Mouse (Mus musculus) megakaryocyte, embryonic 14.5 days (primary cell): ENCODE results near the gene Kiss1r. TPM values are rescaled to one million over a fixed set of nuclear protein-coding genes. Genes with fewer than 3 reads are reported as not detected.
A peak's percentile ranks its signal among the peaks of the same experiment; 100 is the strongest.

Experiments used
- H3K27me3 ChIP-seq: replicated peaks from 2 replicates; pipeline ENCODE3; 2012; ENCODE audit warnings: inconsistent platforms
- H3K36me3 ChIP-seq: replicated peaks from 2 replicates; pipeline ENCODE3; 2012; ENCODE audit warnings: low read length, inconsistent platforms, mixed read lengths
- H3K4me1 ChIP-seq: 2 replicates; pipeline ENCODE4 v1.6.1; 2012; ENCODE audit warnings: inconsistent platforms
- H3K4me3 ChIP-seq: replicated peaks from 2 replicates; pipeline ENCODE3; 2012; ENCODE audit warnings: moderate library complexity, mild to moderate bottlenecking, inconsistent platforms
- H3K9me3 ChIP-seq: 2 replicates; pipeline ENCODE4 v1.6.1; 2012; ENCODE audit warnings: inconsistent platforms
- FLI1 ChIP-seq: IDR thresholded peaks from 2 replicates; pipeline ENCODE4 v1.6.1; 2012; ENCODE audit warnings: low read length, inconsistent platforms, mixed read lengths
- GATA1 ChIP-seq: IDR thresholded peaks from 3 replicates; pipeline ENCODE4 v1.6.1; 2012; ENCODE audit warnings: mixed read lengths, low read length, inconsistent platforms, borderline replicate concordance
- polyA plus RNA-seq: library from polyadenylated mRNA; stranded (reverse); fragments of >175 nt; gene quantifications from 2 replicates; pipeline ENCODE4 v1.2.3, GENCODE M21; 2012; ENCODE audit warnings: low replicate concordance; ENCODE audit not compliant: insufficient read depth

The Kiss1r gene
- polyA plus RNA-seq, 1 experiment: 4.5 TPM

DNA sequence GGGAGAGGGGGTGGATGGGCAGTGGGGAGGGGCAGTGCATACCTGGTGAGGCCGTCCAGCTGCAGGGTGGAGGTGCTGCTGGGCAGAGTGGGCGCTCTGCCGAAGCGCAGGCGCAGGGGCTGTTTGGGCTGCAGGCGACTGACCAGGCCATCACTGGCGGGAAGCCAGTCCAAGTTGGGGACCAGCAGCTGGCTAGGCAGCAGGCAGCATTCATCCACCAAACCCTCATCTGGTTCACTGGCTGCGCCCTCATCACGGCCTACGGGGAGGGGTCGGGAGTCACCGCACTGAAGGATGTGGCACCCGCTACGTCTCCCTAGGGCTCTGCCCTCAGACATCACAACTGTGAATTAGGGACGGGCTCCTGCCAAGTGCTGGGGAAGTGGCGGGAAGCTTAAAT lies 20.5 kb upstream of the Kiss1r start:
- Histone ChIP-seq H3K4me3 (no peak overlapping the region), H3K27me3 (peaks cover 1% of the 10 kb centered on the region), H3K9me3 (no peaks in the 10 kb centered on the region), H3K4me1 (peaks cover 78% of the 10 kb centered on the region), H3K36me3 (peaks cover 74% of the 10 kb centered on the region)
- TF ChIP-seq GATA1 (no peak), FLI1 (no peak)

DNA sequence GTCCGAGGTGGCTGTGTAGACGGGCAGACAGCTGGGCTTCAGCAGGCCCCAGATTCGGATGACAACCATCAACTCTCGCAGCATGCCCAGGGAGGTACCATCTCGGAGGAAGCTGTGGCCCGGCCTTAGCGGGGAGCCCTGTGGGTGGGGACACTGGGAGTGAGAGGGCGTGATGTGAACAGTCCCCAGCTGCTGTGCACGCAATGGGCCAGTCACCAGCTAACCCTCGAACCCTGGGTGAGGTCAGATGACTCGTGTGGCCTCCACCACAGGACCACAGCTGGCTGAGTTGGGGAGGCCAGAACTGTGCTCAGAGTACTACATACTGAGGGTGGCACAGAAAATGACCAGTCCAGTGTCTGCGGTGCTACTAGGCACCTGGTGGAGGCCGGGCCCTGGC lies 20.0 kb upstream of the Kiss1r start:
- no peaks in the 10 kb centered on the region for H3K27me3 ChIP-seq
- peaks cover 79% of the 10 kb centered on the region for H3K36me3 ChIP-seq
- peaks cover 81% of the 10 kb centered on the region for H3K4me1 ChIP-seq

DNA sequence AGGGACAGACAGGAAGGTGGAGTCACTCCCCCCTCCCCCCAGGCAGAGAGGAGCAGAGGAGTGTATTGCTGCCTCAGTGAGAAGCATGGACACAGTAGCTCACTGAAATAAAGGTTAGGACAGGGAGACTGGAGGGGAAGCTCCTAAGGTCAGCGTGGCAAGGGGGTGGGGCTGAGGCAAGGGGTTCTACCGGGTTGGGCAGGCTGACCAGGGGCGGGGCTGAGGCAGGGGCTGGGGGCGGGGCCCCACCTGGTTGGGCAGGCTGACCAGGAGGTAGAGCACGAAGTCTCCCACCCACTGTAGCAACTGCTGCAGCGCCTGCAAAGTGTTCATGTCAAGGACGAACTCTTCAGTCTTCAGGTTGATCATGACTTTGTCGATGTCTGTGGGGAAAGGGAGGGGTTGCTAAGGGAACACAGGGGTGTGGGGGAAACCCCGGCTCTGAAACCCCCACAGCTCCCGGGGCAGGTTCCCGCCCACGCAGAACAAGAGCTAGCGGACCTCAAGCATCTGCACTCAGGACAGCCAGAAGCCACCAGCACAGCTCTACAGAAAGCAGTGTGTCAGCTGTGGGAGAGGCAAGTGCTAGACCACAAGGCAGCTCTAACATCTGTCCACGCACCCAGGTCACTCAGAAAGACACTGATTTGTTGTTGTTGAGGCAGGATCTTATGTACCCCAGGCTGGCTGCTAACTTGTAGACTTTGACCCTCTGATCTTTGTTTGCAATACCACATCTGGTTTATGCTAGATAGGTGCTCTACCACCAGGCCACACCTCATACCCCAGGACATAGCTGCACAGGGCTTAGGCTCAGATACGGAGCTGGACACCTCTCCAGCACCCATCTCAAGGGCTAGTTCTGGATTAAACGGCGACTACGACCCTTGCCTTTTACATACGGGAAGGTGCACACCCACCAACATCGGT lies 19.2 kb upstream of the Kiss1r start:
- Histone ChIP-seq H3K4me1 (peaks cover 79% of the 10 kb centered on the region), H3K36me3 (peaks cover 86% of the 10 kb centered on the region), H3K27me3 (no peaks in the 10 kb centered on the region), H3K4me3 (no peak overlapping the region), H3K9me3 (no peaks in the 10 kb centered on the region)
- TF ChIP-seq FLI1: no peak
- no peak for TF ChIP-seq GATA1

More for the DNA sequence above, 20.0 kb upstream of the Kiss1r start:
- TF ChIP-seq GATA1 (no peak), FLI1 (no peak)
- Histone ChIP-seq H3K9me3 (no peaks in the 10 kb centered on the region), H3K4me3 (peak overlapping the region; percentile 35)

DNA sequence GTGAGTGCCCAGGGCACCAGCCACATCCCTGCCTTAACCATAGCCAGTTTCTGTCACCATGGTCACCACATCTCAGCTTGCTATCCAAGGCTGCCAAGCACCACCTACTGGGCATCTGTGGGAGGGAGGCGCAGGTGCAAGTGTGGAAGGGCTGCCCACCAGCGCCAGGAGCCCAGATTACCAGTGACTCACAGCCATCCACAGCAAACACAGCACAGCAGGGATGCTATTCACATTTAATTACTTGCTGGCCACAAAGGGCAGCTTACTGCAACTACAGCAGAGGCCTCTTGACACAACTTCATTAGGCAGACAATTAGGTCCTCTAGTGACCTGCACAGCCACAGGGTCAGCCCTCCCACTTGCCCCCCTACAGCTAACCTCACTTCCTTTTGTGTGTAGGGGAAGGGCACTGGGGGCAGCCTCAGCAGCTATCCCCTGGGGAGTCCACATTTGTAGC lies 15.8 kb upstream of the Kiss1r start:
- H3K4me3 ChIP-seq: no peak overlapping the region
- no peaks in the 10 kb centered on the region; the same call in 1 of the 2 replicates for H3K9me3 ChIP-seq
- peaks cover 57% of the 10 kb centered on the region for H3K4me1 ChIP-seq
- H3K27me3 ChIP-seq: no peaks in the 10 kb centered on the region
- no peak for TF ChIP-seq GATA1
- no peak for TF ChIP-seq FLI1
- peaks cover 88% of the 10 kb centered on the region for H3K36me3 ChIP-seq

DNA sequence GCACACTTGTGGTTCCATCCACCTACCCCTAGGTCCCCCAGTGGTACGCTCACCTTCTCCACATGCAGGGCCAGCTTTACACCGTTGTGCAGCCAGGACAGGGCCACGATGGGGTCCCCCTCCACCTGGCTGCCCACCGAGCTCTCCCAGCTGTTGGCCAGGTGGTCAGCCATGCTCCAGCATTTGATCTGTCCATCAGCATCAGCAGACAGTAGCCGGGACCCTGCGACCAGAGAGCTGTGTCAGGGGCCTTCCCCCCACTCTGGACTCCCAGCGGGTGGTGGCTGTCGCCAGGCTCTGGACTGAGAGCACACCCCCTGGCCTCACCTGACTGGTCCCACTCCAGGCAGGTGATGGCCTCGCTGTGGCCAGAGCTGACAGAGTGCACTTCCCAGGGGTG lies 10.1 kb upstream of the Kiss1r start:
- Histone ChIP-seq H3K9me3 (no peaks in the 10 kb centered on the region; the same call in 1 of the 2 replicates), H3K4me3 (no peak overlapping the region), H3K27me3 (no peaks in the 10 kb centered on the region), H3K36me3 (peaks cover 76% of the 10 kb centered on the region), H3K4me1 (peaks cover 47% of the 10 kb centered on the region)
- no peak for TF ChIP-seq FLI1
- no peak for TF ChIP-seq GATA1

DNA sequence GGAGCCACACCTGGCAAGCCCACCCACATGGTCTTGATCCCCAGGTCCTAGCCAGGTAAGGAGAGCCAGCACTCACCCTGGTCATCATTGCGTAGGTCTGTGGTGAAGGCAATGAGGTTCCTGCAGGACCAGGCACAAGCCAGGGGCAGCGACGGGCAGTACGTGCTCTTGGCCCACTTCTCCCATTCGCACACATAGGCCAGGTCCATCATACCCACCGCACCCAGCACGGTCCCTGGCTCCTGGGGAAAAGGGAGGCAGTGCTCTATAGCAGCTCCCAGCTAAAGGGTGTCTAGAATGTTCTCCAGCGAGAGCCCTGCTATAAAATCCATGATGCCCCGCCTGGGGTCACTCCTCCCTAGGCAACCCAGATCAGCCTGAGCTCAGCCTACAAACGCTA lies 9.4 kb upstream of the Kiss1r start:
- TF ChIP-seq FLI1 (no peak), GATA1 (no peak)
- Histone ChIP-seq H3K9me3 (no peaks in the 10 kb centered on the region; the same call in 1 of the 2 replicates), H3K27me3 (no peaks in the 10 kb centered on the region), H3K4me1 (peaks cover 54% of the 10 kb centered on the region), H3K4me3 (peak overlapping the region; percentile 71), H3K36me3 (peaks cover 77% of the 10 kb centered on the region)

DNA sequence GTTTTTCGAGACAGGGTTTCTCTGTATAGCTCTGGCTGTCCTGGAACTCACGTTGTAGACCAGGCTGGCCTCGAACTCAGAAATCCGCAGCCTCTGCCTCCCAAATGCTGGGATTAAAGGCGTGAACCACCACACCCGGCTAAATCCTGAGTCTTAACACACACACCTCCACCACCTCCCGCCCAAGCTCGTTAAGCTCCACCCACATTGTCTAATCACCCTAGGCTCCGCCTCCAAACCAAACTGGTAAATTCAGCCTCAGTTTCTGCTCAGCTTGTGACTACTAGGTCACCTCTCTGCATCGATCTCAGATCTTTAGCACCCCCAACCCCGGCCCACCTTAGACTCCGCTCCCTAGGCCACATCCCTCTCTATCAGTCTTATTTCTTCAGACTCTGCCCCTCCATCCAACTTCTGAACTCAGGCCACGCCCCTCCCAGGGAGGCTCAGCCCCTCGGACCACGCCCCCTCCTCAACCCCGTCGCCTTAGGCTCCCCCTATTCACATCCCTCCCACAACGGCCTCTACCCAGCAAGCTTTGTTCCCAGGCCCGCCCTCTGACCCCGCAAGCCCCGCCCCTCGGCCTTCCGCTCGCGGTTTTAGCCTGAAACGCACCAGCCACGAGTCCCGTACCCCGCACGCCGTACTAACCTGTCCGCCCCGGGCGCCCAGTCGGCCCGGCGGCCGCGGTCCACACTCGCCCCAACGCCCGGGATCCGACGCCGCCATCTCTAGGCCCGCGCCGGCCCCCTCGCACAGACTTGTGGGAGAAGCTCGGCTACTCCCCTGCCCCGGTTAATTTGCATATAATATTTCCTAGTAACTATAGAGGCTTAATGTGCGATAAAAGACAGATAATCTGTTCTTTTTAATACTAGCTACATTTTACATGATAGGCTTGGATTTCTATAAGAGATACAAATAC lies 8.3 kb upstream of the Kiss1r start, which contains the start of gene Med16:
Gene Med16, minus strand, starts transcription at position 757 of the 925 bp plus-strand sequence.
- peaks cover 77% of the 10 kb centered on the region for H3K36me3 ChIP-seq
- H3K4me1 ChIP-seq: peaks cover 58% of the 10 kb centered on the region
- no peak for TF ChIP-seq FLI1
- TF ChIP-seq GATA1: no peak
- H3K9me3 ChIP-seq: no peaks in the 10 kb centered on the region; the same call in 1 of the 2 replicates
- H3K4me3 ChIP-seq: peak within 1 kb of the TSS; percentile 94
- H3K27me3 ChIP-seq: no peaks in the 10 kb centered on the region

DNA sequence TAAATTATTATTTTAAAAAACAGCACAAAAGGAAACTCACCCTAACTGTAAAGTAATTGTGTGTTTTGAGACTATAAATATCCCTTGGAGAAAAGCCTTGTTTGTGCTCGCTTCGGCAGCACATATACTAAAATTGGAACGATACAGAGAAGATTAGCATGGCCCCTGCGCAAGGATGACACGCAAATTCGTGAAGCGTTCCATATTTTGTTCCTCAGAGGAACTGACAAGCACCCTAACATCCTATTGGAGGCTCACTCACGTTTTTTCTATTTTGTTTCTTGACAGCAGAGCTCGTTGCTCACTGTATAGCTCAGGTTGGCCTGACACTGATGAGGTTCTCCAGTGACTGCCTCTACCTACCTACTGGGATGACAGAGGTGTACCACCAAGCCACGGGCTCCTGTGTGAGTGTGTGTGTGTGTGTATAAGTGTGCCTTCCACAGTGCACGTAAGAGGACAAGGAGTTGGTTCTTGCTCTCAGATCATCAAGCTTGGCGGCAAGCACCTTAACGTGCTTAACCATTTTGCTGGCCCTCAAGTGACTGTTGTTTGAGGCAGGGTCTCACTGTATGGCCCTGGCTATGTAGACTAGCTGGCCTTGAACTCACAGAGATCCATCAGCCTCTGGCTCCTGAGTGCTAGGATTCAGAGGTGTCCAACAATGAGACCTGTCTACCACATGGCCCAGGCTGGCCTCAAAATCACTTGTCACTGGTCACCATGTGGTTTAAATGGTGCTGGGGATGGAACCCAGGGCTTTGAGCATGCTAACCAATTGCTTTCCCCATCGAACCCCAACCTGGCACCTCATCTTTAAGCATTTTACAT lies 7.5 kb upstream of the Kiss1r start:
- TF ChIP-seq GATA1 (no peak), FLI1 (no peak)
- Histone ChIP-seq H3K4me1 (peaks cover 67% of the 10 kb centered on the region), H3K36me3 (peaks cover 79% of the 10 kb centered on the region), H3K4me3 (peak overlapping the region; percentile 94), H3K27me3 (no peaks in the 10 kb centered on the region), H3K9me3 (no peaks in the 10 kb centered on the region; the same call in 1 of the 2 replicates)

DNA sequence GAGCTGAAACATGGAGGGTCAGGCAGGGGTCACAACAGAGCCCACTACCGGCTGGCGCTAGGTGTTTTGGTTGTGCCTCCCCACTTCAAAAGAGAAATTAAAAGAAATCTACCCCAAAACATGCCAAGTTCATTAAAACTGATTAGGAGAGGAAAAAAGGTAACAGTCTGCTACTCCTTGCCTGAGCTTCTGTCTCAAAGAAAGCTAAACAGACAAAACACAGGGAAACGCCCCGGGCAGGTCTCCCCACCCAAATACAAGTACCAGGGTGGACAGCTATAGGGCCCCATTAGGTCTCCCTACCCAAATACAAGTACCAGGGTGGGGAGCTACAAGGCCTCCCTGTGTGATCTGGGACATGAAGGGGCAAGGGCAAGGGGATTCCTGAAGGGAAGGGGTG lies 6.2 kb upstream of the Kiss1r start, which contains the start of gene Gm26602:
Gene Gm26602, plus strand, starts transcription at position 301 of the 400 bp plus-strand sequence.
- Histone ChIP-seq H3K27me3 (no peaks in the 10 kb centered on the region), H3K4me1 (peaks cover 80% of the 10 kb centered on the region), H3K9me3 (no peaks in the 10 kb centered on the region), H3K4me3 (peak within 1 kb of the TSS; percentile 94), H3K36me3 (peaks cover 73% of the 10 kb centered on the region)
- no peak for TF ChIP-seq GATA1
- TF ChIP-seq FLI1: no peak
